Comparison of ENCODE assay signal across 8 mouse cellular contexts in genomic region chr17:25874721-25875170, GRCm38 (mm10). TPM values are rescaled to one million over a fixed set of nuclear protein-coding genes. Genes with fewer than 3 reads are reported as not detected.
A peak's percentile ranks its signal among the peaks of the same experiment; 100 is the strongest.
DNase-seq lines count a peak whose midpoint lies in the region; ATAC-seq lines count a peak whose summit lies in the region.

Gene Mettl26, plus strand, starts transcription at chr17:25875074.

- intact Hi-C loops in left cerebral cortex, postnatal 25 days (cut with DNase I), result no loop called here

- peak within 1 kb of the TSS; percentile 82 for H3K4me2 ChIP-seq in intestine, embryonic 16.5 days (ENCODE audit: low read depth, low read length)

- no peaks in the 10 kb centered on the region for H3K27me3 ChIP-seq in embryonic facial prominence, embryonic 10.5 days (replicated peaks; ENCODE audit: low read depth, poor library complexity, severe bottlenecking)
- no peaks in the 10 kb centered on the region for H3K27me3 ChIP-seq in intestine, embryonic 16.5 days (replicated peaks; ENCODE audit: control insufficient read depth, insufficient read depth, low read length)

- under 1% methylated on average over 25 of the region's 25 CpGs for WGBS in embryonic facial prominence, embryonic 10.5 days
- WGBS in intestine, embryonic 16.5 days, result under 1% methylated on average over 25 of the region's 25 CpGs

- peak within 1 kb of the TSS; percentile 73 for H3K4me3 ChIP-seq in embryonic facial prominence, embryonic 10.5 days
- H3K4me3 ChIP-seq in intestine, embryonic 16.5 days (ENCODE audit: low read length), result peak within 1 kb of the TSS; percentile 74

- peak; percentile 91 for DNase-seq in adrenal gland, postnatal 14 days
- DNase-seq in embryonic facial prominence, embryonic 10.5 days (ENCODE audit: low spot score), result peak; percentile 92
- DNase-seq in gonadal fat pad, adult 2 months (ENCODE audit: low read depth), result no peak
- DNase-seq in left cerebral cortex, postnatal 25 days (ENCODE audit: low spot score in 2 of 2), result peak; percentile 98 to 99
- DNase-seq in mesoderm, embryonic 11.5 days (ENCODE audit: low read depth, low spot score), result peak; percentile 92
- peak; percentile 93 for DNase-seq in right cerebral cortex, postnatal 25 days
- DNase-seq in urinary bladder, postnatal 36 days (ENCODE audit: low spot score in 2 of 2), result peak; percentile 93 to 95

- peak within 1 kb of the TSS; percentile 75 for H3K9ac ChIP-seq in intestine, embryonic 16.5 days (ENCODE audit: low read depth, low read length)

- no peaks in the 10 kb centered on the region for H3K9me3 ChIP-seq in embryonic facial prominence, embryonic 10.5 days
- H3K9me3 ChIP-seq in intestine, embryonic 16.5 days (ENCODE audit: control insufficient read depth, low read length), result no peaks in the 10 kb centered on the region

- H3K36me3 ChIP-seq in embryonic facial prominence, embryonic 10.5 days (replicated peaks), result peaks cover 29% of the 10 kb centered on the region
- peaks cover 8% of the 10 kb centered on the region; the same call in 1 of the 2 replicates for H3K36me3 ChIP-seq in intestine, embryonic 16.5 days (ENCODE audit: control insufficient read depth, insufficient read depth, low read length)

- ATAC-seq in intestine, embryonic 16.5 days, result peak; percentile 77

- H3K4me1 ChIP-seq in embryonic facial prominence, embryonic 10.5 days, result peaks cover 57% of the 10 kb centered on the region
- peaks cover 19% of the 10 kb centered on the region for H3K4me1 ChIP-seq in intestine, embryonic 16.5 days (ENCODE audit: control insufficient read depth, insufficient read depth, low read length)

- peak within 1 kb of the TSS; percentile 91 for H3K27ac ChIP-seq in embryonic facial prominence, embryonic 10.5 days (replicated peaks)
- H3K27ac ChIP-seq in intestine, embryonic 16.5 days (ENCODE audit: low read length), result peak within 1 kb of the TSS; percentile 78

RNA-seq across cellular contexts. Expression of gene Mettl26, which starts in this region (rescaled TPM):
- total RNA-seq in adrenal gland, postnatal 14 days (2021), result 72.1 and 88.0 TPM in 2 replicates
- polyA plus RNA-seq in embryonic facial prominence, embryonic 10.5 days (2016; fragmentation: Nextera tagmentation; extraction: Ambion mirVana), result 68.1 and 69.8 TPM in 2 replicates
- polyA plus RNA-seq in gonadal fat pad, adult 2 months (2012; rRNA removed), result 89.7 and 105 TPM in 2 replicates
- polyA plus RNA-seq in intestine, embryonic 16.5 days (2015; fragmentation: Nextera tagmentation; extraction: Ambion mirVana), result 61.0 and 66.9 TPM in 2 replicates
- total RNA-seq in left cerebral cortex, postnatal 25 days (2021), result 10 to 100 TPM; 34.8 to 38.1 TPM
